Mouse (Mus musculus) limb, embryonic 15.5 days (tissue): ENCODE measurements around the gene Tlk2. TPM values are rescaled to one million over a fixed set of nuclear protein-coding genes. Genes with fewer than 3 reads are reported as not detected.

ENCODE experiments used
- ATAC-seq: fragments of 200-750 bp; cut with Nextera tagmentation; 2 replicates; pipeline ENCODE4 v1.8.0; 2017; ENCODE audit warnings: low read depth, moderate TSS enrichment; ENCODE audit not compliant: insufficient number of reproducible peaks, low FRiP score, low TSS enrichment
- H3K27ac ChIP-seq: fragments of 300-500 bp; sonication (generic); 2 replicates; pipeline ENCODE4 v1.5.1; 2015; ENCODE audit warnings: moderate library complexity, mild to moderate bottlenecking, inconsistent platforms
- H3K27me3 ChIP-seq: fragments of 300-500 bp; sonication (generic); 2 replicates; pipeline ENCODE4 v1.6.1; 2015; ENCODE audit warnings: inconsistent platforms
- H3K36me3 ChIP-seq: fragments of 300-500 bp; sonication (generic); 2 replicates; pipeline ENCODE4 v1.6.1; 2015; ENCODE audit warnings: inconsistent platforms
- H3K4me1 ChIP-seq: fragments of 300-500 bp; sonication (generic); 2 replicates; pipeline ENCODE4 v1.6.1; 2015; ENCODE audit warnings: inconsistent platforms
- H3K4me2 ChIP-seq: fragments of 300-500 bp; sonication (generic); 2 replicates; pipeline ENCODE4 v1.6.1; 2015; ENCODE audit warnings: mild to moderate bottlenecking, inconsistent platforms
- H3K4me3 ChIP-seq: fragments of 300-500 bp; sonication (generic); 2 replicates; pipeline ENCODE4 v1.5.1; 2015; ENCODE audit warnings: mild to moderate bottlenecking, inconsistent platforms
- H3K9ac ChIP-seq: fragments of 300-500 bp; sonication (generic); 2 replicates; pipeline ENCODE4 v1.6.1; 2015; ENCODE audit warnings: inconsistent platforms
- H3K9me3 ChIP-seq: fragments of 300-500 bp; sonication (generic); 2 replicates; pipeline ENCODE4 v1.6.1; 2016; ENCODE audit warnings: inconsistent platforms
- WGBS: fragments of 180-500 bp; shearing (Covaris S2); methylation state at CpG from one replicate; pipeline ENCODE4 v1.1.7; 2015; 5-methylcytosine and 5-hydroxymethylcytosine counted together
- polyA plus RNA-seq: library from polyadenylated mRNA; unstranded; fragments of >200 nt; fragmentation: Nextera tagmentation; extraction: Ambion mirVana; gene quantifications from 2 replicates; pipeline ENCODE4 v1.2.1, GENCODE M21; 2015

Tlk2 gene
- polyA plus RNA-seq, 1 experiment from 2014 or later: 16.3 TPM

DNA sequence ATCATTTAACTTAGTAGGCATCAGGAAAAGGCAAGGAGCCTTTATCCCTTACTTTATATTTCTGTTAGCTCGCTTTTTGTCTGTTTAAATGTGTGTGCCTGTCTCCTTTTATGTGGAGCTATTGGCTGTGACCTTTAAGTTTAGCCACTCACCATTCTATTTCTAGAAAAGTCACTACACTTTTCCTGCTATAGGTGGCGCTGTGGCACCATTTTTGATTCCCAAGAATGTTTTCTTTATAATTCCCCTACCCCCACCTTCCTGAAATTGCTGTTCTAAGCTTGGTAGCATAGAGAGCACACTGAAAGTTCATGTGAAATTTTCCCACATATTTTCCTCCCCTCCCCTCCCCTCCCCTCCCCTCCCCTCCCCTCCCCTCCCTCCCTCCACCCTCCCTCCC is 91.5 kb downstream of the Tlk2 start:
- H3K9ac ChIP-seq: no peak overlapping the region
- H3K27ac ChIP-seq: no peak overlapping the region
- ATAC-seq: no peak
- WGBS: 12% methylated on average over 2 of the region's 2 CpGs
- H3K4me2 ChIP-seq: no peak overlapping the region
- no peaks in the 10 kb centered on the region for H3K27me3 ChIP-seq
- H3K4me1 ChIP-seq: no peaks in the 10 kb centered on the region
- no peaks in the 10 kb centered on the region for H3K9me3 ChIP-seq
- H3K36me3 ChIP-seq: peaks cover 39% of the 10 kb centered on the region
- no peak overlapping the region for H3K4me3 ChIP-seq

DNA sequence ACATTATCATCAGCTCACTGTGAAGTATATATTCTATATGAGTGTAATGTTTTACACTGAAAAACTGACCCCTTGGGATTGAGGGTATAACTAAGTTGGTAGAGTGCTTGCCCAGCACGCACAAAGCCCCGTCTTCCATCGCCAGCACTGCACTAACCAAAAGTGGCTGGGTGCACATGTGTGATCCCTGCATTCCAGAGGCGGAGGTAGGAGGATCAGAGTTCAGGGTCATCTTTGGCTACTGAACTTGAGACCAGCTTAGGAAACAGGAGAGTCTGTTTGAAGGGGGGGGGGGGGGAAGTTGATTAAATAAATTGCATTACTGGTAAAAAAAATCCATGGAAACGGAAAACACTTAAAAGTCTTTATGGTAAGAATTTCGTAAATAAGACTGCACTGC is 101.8 kb downstream of the Tlk2 start:
- WGBS: 89% methylated on average over 6 of the region's 6 CpGs
- ATAC-seq: no peak

DNA sequence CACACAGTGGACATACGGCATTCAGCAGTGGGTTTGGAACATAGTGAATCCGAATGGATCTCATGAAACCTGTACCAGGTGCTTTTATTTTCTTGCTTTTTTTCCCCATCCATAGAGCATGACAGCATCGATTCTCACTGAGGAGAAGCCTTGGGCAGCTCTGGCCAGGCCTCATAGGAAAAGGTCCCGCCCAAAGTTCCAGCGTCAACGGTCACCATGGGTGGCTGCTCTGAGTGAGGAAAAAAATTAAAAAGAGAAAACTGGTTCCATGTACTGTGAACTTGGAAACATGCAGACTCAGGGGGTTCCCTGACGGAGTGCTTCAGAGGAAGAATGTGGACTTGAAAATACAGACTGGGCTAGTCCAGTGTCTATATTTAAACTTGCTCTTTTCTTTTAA is 102.7 kb downstream of the Tlk2 start:
- H3K9me3 ChIP-seq: no peaks in the 10 kb centered on the region
- H3K27ac ChIP-seq: peak overlapping the region; percentile 57
- no peak overlapping the region for H3K4me3 ChIP-seq
- WGBS: 77% methylated on average over 7 of the region's 7 CpGs
- no peak overlapping the region for H3K9ac ChIP-seq
- H3K4me1 ChIP-seq: peaks cover 39% of the 10 kb centered on the region
- ATAC-seq: no peak
- no peaks in the 10 kb centered on the region for H3K27me3 ChIP-seq
- H3K4me2 ChIP-seq: no peak overlapping the region
- H3K36me3 ChIP-seq: peaks cover 45% of the 10 kb centered on the region

More for the DNA sequence above, 101.8 kb downstream of the Tlk2 start:
- Histone ChIP-seq H3K36me3 (peaks cover 52% of the 10 kb centered on the region), H3K27ac (no peak overlapping the region), H3K9ac (no peak overlapping the region), H3K4me2 (no peak overlapping the region), H3K27me3 (no peaks in the 10 kb centered on the region), H3K4me3 (no peak overlapping the region), H3K9me3 (no peaks in the 10 kb centered on the region), H3K4me1 (peaks cover 32% of the 10 kb centered on the region)

DNA sequence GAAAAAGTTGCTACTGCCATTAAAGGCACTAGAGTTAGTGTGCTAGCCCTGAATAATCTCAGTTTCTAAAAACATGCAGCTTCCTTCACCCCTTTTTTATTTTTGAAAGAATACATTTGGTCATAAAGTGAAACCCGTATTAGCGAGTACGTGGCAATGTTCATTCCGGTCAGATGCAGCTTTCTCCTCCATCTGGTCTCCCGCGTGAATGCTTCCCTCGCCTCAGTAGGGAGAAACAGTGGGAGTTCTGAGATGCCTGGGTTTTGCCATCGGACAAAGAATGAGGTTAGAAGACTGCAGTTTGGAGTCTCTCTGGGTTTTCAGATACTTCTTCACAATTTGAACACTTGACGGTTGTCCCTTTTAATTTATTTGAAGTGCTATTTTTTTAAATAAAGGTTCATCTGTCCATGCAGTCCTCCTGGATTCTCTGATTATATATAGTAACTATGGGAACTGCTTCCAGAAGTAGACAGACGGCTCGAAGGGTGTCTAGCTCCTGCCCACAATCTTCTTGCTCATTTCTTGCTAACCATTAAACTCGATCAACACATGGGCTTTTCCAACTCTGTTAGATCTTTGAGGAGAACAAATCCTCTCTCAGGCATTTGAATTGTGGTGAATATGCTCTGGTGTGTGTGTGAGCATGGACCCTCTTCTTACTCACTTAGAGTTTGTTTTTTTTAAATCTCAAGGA is 103.3 kb downstream of the Tlk2 start:
- WGBS: 42% methylated on average over 12 of the region's 12 CpGs

DNA sequence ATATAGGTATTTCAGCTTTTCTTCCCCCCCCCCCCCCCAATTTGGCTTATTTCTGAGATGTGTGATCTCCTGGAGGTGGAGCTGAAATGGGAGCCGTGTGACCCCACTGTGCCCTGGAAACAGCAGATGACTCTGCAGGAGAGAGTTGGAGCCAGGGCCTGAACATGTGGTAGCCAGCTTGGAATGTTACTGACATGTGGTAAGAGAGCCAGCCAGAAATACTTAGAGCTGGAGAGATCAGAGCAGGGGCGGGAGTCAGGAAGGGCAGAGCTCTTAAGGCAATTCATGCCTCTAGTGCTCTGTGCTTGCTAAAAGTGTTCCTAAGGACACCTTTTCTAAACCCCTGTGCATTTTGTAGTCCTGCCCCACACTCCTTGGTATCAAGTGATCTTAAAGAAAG is 103.9 kb downstream of the Tlk2 start:
- Histone ChIP-seq H3K4me2 (no peak overlapping the region), H3K27ac (peak overlapping the region; percentile 57), H3K36me3 (peaks cover 38% of the 10 kb centered on the region), H3K4me3 (no peak overlapping the region), H3K9me3 (no peaks in the 10 kb centered on the region), H3K9ac (no peak overlapping the region), H3K27me3 (no peaks in the 10 kb centered on the region), H3K4me1 (peaks cover 40% of the 10 kb centered on the region)
- 21% methylated on average over 2 of the region's 2 CpGs for WGBS
- ATAC-seq: peak; percentile 79

More for the DNA sequence above, 103.3 kb downstream of the Tlk2 start:
- Histone ChIP-seq H3K36me3 (peaks cover 40% of the 10 kb centered on the region), H3K4me1 (peaks cover 40% of the 10 kb centered on the region), H3K4me2 (no peak overlapping the region), H3K9me3 (no peaks in the 10 kb centered on the region), H3K9ac (no peak overlapping the region), H3K27me3 (no peaks in the 10 kb centered on the region), H3K4me3 (no peak overlapping the region), H3K27ac (peak overlapping the region; percentile 57)
- ATAC-seq: no peak

DNA sequence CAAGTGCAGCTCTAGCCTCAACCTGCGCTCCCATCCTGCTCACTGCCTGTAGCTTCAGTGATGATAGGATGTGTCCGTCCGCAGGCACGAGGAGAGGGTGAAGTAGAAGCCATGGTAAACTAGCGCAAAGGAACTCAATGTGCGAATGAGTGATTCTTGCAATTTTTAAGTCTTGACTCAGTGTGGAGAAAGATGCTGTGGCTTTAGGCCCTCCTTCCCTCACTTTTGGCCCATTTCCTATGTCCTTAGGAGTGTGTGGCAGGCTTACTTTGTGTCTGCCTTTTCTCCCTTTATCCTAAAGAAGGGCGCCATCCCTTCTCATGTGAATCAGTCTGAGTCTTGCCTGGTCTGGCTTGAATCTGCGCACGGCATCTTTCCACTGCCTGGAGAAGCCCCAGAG is 104.4 kb downstream of the Tlk2 start:
- Histone ChIP-seq H3K4me2 (no peak overlapping the region), H3K27ac (peak overlapping the region; percentile 57), H3K27me3 (no peaks in the 10 kb centered on the region), H3K9ac (no peak overlapping the region), H3K4me1 (peaks cover 40% of the 10 kb centered on the region), H3K9me3 (no peaks in the 10 kb centered on the region), H3K4me3 (no peak overlapping the region), H3K36me3 (peaks cover 35% of the 10 kb centered on the region)
- WGBS: 84% methylated on average over 9 of the region's 9 CpGs
- ATAC-seq: no peak

DNA sequence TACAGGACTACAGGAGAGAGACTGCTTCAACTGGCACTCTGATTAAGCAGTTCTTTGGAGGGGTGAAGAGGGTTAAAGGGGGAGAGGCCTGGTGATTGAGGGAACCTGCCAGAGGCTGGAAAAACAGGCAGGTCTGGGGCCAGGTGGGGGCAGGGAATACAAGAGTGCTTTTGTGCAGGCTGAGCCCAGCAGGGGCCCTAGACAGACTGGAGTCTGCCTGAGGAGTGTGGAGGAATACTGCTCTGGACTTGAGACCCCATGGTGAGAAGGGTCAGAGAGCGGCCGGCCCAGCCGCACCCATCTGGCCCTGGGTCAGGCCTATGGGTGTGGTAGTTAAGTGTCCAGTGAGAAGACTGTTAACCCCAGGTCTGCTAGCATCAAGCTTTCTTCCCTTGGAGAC is 107.1 kb downstream of the Tlk2 start:
- ATAC-seq: peak; percentile 58
- H3K4me1 ChIP-seq: peaks cover 61% of the 10 kb centered on the region
- H3K4me2 ChIP-seq: no peak overlapping the region
- no peaks in the 10 kb centered on the region for H3K9me3 ChIP-seq
- WGBS: 40% methylated on average over 3 of the region's 3 CpGs
- no peak overlapping the region for H3K9ac ChIP-seq
- no peaks in the 10 kb centered on the region for H3K27me3 ChIP-seq
- no peak overlapping the region for H3K4me3 ChIP-seq
- peak overlapping the region; percentile 79 for H3K27ac ChIP-seq
- peaks cover 37% of the 10 kb centered on the region for H3K36me3 ChIP-seq

DNA sequence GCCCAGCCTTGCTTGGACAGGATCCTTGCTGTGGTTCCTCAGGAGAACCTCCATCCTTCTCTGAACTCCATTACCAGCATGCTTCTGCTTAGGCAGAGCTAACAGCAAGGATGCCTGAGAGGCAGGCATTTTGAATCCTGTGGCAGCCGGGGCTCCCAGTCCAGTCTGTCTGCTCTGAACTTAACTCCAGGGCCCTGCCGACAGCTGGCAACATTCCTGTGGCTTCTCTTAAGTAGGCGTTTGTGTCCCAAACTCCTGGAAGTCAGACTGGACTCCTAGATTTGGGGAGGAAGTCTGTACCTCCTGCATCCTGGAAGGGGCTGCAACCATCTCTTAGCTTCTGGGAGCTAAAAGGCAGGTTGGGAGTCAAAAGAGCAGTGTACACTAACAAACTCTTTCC is 110.8 kb downstream of the Tlk2 start:
- Histone ChIP-seq H3K27ac (0 out of 2 replicates have a peak overlapping the region, but pooled peaks have one; percentile 44), H3K9ac (no peak overlapping the region), H3K36me3 (peaks cover 23% of the 10 kb centered on the region; the same call in 1 of the 2 replicates), H3K27me3 (no peaks in the 10 kb centered on the region), H3K4me2 (no peak overlapping the region), H3K9me3 (no peaks in the 10 kb centered on the region), H3K4me3 (no peak overlapping the region), H3K4me1 (peaks cover 59% of the 10 kb centered on the region)
- no peak for ATAC-seq
- 34% methylated on average over 3 of the region's 3 CpGs for WGBS

DNA sequence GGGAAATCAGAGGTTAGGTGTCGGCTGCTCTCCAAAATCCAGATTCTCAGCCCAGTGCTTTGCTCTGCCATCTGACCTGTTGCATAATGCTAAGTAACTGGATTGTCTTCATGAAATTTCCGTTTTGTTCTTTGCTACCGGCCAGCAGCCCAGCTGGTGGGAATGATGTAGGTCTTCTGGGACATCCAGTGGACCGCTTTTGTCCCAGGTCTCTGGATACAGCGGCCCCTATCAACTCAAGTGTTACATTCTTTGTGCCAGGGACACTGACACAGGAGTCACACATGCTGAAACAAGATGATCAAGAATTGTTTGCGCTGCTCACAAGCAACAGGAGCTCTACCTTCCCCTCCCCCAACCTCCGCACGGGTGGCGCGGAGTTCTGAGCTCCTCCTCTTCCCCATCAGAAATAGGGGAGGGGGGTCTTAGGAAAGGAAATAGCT is 113.1 kb downstream of the Tlk2 start:
- Histone ChIP-seq H3K36me3 (peaks cover 22% of the 10 kb centered on the region; the same call in 1 of the 2 replicates), H3K27ac (peak overlapping the region; percentile 98), H3K27me3 (no peaks in the 10 kb centered on the region), H3K4me2 (peak overlapping the region; percentile 72), H3K9ac (peak overlapping the region; percentile 90), H3K9me3 (no peaks in the 10 kb centered on the region), H3K4me1 (peaks cover 57% of the 10 kb centered on the region), H3K4me3 (peak overlapping the region; percentile 88)
- WGBS: 4% methylated on average over 10 of the region's 10 CpGs
- no peak for ATAC-seq

DNA sequence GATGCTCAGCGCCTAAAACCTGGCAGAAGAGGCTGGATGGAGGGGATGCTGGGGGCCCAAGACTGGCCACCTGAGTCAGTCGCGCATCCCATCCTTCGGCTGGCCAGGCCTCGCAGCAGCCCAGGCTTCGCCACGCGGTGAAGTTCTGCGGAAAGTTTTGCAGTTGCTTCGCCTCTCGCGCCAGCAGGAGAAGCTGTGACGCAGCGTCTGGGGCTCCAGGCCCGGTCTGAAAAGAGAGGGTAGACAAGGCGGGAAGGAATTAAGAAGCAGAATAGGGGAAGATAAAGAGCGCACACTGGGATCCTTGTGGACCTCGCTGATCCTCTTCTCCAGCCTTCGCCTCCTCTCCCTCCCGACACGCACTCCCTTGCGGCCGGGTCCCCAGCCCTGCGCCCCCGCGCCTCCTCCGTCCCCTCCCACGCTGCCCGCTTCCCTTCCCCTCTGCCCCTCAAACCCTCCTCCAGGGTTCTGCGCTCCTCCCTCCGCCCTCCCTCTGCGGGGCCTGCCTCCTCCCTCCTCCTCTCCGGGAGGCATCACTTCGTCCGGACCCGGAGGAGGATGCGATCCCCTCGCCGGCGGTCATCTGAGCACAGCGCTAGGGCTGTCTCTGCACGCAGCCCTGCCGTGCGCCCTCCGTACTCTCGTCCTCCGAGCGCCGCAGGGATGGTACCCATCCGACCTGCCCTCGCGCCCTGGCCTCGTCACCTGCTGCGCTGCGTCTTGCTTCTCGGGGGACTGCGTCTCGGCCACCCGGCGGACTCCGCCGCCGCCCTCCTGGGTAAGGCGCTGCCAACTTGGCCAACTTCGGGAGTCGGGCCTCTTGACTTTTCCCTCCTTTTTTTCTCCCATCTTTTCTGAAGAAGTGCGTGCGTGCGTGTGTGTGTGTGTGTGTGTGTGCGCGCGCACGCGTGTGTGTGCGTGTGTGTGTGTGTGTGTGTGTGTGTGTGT is 113.8 kb downstream of the Tlk2 start, which contains the start of gene Mrc2:
Mrc2 (plus strand) TSS at position 520 of the 948 bp plus-strand sequence.
- under 1% methylated on average over 61 of the region's 75 CpGs for WGBS
- peak within 1 kb of the TSS; percentile 72 for H3K4me2 ChIP-seq
- no peaks in the 10 kb centered on the region for H3K9me3 ChIP-seq
- H3K27ac ChIP-seq: peak within 1 kb of the TSS; percentile 98
- peaks cover 18% of the 10 kb centered on the region for H3K36me3 ChIP-seq
- ATAC-seq: peak; percentile 83
- peaks cover 57% of the 10 kb centered on the region for H3K4me1 ChIP-seq
- no peaks in the 10 kb centered on the region for H3K27me3 ChIP-seq
- peak within 1 kb of the TSS; percentile 88 for H3K4me3 ChIP-seq
- peak within 1 kb of the TSS; percentile 90 for H3K9ac ChIP-seq

DNA sequence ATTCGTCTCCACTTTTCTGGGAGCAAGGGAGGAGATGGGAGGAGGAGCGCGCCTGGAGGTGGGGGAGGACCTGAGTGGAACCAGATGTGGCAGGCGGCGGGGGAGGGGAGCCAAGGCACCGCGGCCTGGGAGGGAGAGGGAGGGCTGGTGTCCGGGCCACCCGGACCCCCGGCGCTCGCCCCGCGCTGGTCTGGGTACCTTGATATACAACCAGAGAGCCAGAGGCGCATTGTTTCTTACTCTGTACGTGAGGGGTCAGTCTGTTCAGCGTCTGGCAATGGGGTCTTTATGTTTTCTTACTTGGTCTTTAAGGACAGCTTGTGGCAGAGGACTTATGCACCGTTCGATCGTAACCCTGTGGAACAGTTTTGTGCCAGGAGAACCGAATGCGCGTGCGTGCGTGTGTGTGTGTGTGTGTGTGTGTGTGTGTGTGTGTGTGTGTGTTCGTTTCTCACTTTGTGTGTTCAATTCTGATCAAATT is 114.5 kb downstream of the Tlk2 start:
- Histone ChIP-seq H3K4me1 (peaks cover 57% of the 10 kb centered on the region), H3K27ac (peak overlapping the region; percentile 98), H3K27me3 (no peaks in the 10 kb centered on the region), H3K9ac (peak overlapping the region; percentile 90), H3K36me3 (peaks cover 23% of the 10 kb centered on the region), H3K4me2 (peak overlapping the region; percentile 72), H3K4me3 (peak overlapping the region; percentile 88), H3K9me3 (no peaks in the 10 kb centered on the region)
- WGBS: under 1% methylated on average over 26 of the region's 26 CpGs
- ATAC-seq: peak; percentile 55
